Mouse (Mus musculus) lung, embryonic 16.5 days (tissue): Measurements from ENCODE around the gene Tuba1a. TPM values are rescaled to one million over a fixed set of nuclear protein-coding genes. Genes with fewer than 3 reads are reported as not detected.

Experiments
- polyA plus RNA-seq: library from polyadenylated mRNA; unstranded; fragments of >200 nt; fragmentation: Nextera tagmentation; extraction: Ambion mirVana; gene quantifications from 2 replicates; pipeline ENCODE4 v1.2.1, GENCODE M21; 2015

Gene Tuba1a
- polyA plus RNA-seq, 1 experiment from 2014 or later = 906 TPM

Other genes starting within 250 kb of the Tuba1a start
- gene Ccdc65, start 245.5 kb downstream of the Tuba1a start, polyA plus RNA-seq = 4.9 and 5.3 TPM in 2 replicates
- 32.5 and 33.5 TPM in 2 replicates for gene Fkbp11, start 225.5 kb downstream of the Tuba1a start, polyA plus RNA-seq
- gene Arf3, start 190.5 kb downstream of the Tuba1a start, polyA plus RNA-seq = 40.2 and 40.6 TPM in 2 replicates
- gene Wnt10b, start 175.6 kb downstream of the Tuba1a start, polyA plus RNA-seq = 0.13 and 0.23 TPM in 2 replicates
- not detected in 2 replicates for gene Wnt1, start 163.8 kb downstream of the Tuba1a start, polyA plus RNA-seq
- gene Ddn, start 144.2 kb downstream of the Tuba1a start, polyA plus RNA-seq = not detected in 2 replicates
- gene Prkag1, start 122.2 kb downstream of the Tuba1a start, polyA plus RNA-seq = 106 TPM in 2 replicates
- gene Kmt2d, start 82.5 kb downstream of the Tuba1a start, polyA plus RNA-seq = 11.9 and 12.7 TPM in 2 replicates
- 9.4 and 12.1 TPM in 2 replicates for gene Rhebl1, start 59.2 kb downstream of the Tuba1a start, polyA plus RNA-seq
- gene Dhh, start 55.2 kb downstream of the Tuba1a start, polyA plus RNA-seq = 1.4 and 2.4 TPM in 2 replicates
- gene Lmbr1l, start 35.5 kb downstream of the Tuba1a start, polyA plus RNA-seq = 15.7 and 17.3 TPM in 2 replicates
- gene Tuba1b, start 19.1 kb downstream of the Tuba1a start, polyA plus RNA-seq = 1,812 and 1,892 TPM in 2 replicates
- not detected in 2 replicates for gene Gm49450, start 152 bp downstream of the Tuba1a start, polyA plus RNA-seq
- gene Tuba1c, start 76.2 kb upstream of the Tuba1a start, polyA plus RNA-seq = 226 and 230 TPM in 2 replicates
- 3.9 and 4.5 TPM in 2 replicates for gene Prph, start 101.5 kb upstream of the Tuba1a start, polyA plus RNA-seq
- gene Troap, start 120.9 kb upstream of the Tuba1a start, polyA plus RNA-seq = 39.5 and 41.1 TPM in 2 replicates
- not detected in 2 replicates for gene C1ql4, start 134.1 kb upstream of the Tuba1a start, polyA plus RNA-seq
- gene Dnajc22, start 139.5 kb upstream of the Tuba1a start, polyA plus RNA-seq = 1.6 and 2.4 TPM in 2 replicates
- gene Spats2, start 172.2 kb upstream of the Tuba1a start, polyA plus RNA-seq = 27.1 and 30.1 TPM in 2 replicates